Mouse (Mus musculus): ENCODE data around the gene 2010111I01Rik.

The 2010111I01Rik gene

DNA sequence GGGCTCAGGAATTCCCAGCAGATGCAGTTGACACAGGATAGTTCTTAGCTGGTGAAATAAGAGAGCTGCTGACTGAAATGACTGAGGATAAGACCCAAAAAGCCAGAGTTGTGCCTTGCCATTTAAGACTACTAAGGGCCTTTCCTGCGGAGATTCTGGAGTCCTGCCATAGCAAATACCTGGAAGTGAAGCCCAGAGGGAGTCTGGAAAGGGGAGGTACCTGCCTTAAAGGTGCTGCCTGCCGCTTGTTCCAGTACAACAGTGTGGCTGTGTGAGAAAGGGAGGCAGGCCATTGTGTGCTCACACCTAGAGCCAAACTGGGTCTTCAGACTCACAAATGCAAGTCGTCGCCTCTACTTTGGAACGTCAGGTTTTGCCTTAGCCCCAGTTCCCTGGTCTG, 305.5 kb downstream of the 2010111I01Rik start:
- peak; percentile 63 for DNase-seq

DNA sequence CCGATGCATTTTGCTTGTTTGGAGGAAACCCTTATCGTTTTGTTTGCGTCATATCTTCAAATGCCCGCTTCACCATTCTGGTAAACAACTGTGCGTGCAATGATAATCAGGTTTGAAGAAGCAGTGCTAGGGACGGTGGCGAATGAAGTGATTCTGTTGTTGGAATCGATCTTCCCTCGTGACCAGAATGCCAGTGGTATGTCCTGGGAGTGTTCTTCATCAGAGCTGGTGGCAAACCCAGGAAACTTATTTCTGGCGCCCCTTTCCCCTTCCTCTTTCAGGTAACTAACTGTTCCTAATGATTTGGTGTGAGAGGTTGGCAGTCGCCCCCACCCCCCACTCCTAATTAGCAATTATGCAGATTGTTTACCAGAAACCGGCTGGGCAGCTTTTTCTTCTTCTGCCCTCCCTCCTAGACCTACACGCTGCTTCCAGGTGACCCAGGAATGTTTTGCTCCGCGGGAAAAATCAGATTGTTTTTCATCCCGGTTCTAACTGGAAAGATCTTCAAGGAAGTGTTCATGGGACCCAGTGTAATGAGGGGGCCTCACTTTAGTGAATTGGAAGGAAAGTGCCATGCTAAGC, 307.4 kb downstream of the 2010111I01Rik start:
- DNase-seq, result no peak

DNA sequence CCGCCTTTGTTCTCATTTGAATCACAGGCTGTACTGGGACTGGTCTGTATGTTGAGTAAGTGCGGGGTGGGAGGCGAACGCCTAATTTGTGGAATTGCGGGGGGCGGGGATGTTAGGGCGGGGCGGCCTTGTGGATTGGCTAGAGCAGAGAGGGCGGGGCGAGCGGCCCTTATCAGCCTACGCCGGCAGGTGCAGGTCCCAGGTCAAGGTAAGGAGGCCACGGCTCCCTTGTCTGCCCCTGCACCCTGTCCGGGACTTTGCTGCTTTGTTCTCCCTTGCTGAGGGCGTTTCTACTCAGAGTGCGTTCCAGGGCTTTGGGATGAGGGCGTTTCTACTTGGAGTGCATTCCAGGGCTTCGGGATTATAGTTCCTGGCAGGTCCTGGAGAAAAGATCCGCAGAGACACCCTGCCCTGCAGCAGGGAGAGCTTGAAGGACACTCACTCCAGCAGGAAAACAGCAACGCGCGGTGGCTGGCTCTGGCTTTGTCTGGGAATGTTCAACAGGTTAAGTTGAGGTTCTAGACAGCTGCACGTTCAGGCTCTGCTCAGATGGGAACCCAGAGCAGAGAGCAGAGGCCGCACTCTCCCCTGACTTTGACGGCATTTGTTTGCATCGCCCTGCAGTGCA, 308.0 kb downstream of the 2010111I01Rik start:
- peak; percentile 81 for DNase-seq

DNA sequence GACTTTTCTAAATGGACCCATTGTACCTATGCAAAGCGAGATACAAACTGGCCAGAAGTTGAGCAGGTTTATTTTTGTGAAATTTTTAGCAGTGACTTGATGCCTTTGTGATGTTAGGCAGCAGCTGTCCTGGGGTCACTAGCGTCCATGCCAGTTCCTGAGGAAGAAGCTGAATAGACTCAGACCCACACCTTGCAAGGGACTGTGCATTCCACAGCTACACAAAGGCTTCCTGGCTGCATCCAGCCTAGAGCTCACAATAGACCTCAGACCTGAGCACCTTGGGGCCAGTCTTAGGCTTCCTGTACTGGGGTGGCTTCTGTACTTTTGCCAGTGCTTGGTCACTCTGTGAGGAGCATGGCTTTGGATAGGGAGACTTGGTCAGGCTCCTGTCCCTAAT, 309.2 kb downstream of the 2010111I01Rik start:
- DNase-seq, result no peak

DNA sequence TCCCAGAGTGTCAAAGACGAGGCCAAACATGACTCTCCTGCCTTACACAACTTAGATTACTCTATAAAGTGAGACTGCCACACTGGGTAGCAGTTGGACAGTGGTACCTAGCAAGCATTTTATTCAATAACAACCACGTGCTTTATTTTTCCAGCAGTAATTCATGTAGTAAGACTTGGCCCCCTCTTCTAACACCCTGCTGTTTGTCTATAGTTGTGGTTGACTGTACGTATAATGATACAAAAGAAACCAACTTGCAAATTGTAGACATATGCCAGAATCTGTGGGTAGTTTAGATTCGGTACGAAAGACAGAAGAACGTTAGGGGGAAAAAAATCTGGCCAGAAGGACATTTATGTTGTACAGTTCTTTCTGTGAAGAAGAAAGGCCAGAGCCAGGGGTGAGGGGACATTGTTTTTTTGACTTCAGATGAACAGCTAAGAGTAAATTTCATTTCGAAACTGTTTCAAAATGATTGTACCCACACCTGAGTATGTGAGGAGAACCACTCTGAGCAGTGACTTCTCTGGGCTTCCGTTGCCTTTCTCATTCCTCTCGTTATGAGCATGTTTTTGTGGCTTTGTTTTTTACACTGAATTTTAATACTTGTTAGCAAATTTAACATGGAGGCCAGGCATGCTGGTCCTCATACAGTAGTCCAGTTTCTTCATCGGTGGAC, 309.9 kb downstream of the 2010111I01Rik start:
- DNase-seq, result no peak

DNA sequence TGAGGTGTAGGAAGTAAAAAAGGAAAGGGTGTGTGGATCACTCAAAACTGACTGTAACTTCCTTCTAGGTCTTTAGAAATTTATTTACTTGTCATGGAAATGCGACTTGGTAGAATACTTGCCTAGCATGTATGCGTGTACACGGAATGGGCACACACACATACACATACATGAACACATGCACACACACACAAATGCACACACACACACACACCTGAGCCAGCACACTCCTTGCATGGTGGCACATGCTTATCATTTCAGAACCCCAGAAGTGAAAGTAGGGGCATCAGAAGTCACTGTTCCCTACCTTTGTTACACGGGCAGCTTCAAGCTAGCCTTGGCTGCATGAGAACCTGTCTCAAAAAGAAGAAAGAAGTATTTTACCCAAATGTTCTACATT, 311.7 kb downstream of the 2010111I01Rik start:
- no peak for DNase-seq

DNA sequence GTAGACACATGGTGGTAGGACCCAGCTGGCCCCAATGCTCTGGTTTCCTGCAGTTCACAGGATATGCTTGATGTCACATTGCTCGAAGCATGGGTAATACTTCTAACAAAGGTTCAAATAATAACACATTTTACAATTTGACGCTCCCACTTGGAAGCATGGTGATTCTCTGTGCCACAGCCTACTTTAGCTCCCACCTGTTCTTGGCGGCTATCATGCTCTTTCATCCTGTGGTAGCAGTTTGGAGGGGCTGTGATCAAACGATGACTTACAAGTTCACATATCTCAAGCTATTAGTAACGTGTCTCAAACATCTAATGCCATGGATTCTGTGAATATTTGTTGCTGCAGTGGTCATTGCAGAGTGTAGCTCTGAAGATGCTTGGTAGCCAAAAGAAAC, 312.6 kb downstream of the 2010111I01Rik start:
- no peak for DNase-seq

DNA sequence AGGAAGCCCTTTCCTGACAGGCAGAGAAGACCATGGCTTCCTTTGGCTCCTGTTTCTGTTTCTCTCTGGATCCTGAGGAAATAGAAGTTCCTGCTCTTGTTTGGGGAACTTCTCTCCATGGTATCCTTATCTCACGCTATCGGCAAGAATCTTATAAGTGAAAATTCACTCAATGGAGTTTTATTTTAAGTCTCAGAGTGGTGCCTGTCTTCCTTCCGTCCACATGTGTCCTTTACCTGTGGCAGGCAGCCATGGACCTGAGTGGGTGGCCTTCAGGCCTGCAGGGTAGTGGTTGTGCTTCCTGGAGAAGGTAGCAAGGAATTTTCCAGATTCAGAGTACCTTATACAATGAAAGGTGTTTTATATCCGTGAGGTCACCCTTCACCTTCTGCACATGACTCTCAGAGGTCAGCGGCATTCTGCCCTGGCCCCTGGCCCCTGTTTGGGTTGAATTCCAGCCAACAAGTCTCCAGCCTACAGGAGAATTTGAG, 313.5 kb downstream of the 2010111I01Rik start:
- DNase-seq, result peak; percentile 39

DNA sequence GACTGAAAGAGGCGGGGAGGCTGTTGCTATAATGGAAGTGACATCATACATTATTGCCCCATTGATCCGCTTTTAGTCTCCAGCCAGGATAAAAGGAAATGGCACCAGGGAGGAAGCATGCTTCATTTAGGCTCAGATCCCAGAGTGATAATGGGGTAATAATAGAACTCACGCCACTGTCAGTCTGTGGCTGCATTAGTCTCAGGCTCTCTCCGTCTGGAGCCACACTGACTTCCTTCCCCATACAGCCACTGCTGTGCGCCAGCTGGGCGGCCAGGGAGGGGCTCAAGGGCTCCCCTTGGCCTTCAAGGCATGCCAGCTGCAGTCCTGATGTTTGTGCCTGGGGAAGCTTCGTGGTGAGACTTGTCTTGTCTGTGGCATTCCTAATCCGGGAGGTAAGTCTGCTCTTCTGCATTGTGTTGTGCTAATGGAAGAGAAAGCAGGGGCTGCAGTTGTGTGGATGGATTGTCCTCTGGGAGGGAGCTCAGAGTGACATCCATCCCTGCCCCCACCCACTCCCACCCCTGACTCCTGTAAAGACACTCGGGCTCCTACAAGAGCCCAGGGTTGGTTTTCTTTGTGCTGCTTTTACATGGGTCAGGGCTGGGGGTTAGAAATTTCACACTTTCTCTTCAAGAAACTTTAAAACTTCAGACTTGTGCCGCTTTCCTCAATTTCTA, 314.2 kb downstream of the 2010111I01Rik start:
- peak; percentile 83 for DNase-seq

DNA sequence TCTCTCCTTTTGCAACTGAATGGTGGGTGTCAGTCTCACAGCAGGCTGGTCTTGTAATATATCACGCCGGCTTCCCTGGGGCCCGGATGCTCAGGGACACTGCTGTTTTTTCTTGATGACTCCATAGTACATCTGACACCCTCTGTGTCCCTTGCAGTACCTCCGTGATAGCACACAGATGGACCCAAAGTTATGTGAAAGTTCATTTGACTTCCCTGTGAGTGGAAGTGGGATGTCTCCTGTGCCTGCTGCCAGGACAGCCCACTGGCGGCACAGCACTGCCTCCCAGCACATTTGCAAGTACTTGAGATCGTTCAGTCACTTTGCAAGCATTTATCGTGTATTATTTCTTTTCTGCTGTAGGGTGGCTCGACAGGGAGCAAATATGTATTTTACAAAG, 315.1 kb downstream of the 2010111I01Rik start:
- no peak for DNase-seq

DNA sequence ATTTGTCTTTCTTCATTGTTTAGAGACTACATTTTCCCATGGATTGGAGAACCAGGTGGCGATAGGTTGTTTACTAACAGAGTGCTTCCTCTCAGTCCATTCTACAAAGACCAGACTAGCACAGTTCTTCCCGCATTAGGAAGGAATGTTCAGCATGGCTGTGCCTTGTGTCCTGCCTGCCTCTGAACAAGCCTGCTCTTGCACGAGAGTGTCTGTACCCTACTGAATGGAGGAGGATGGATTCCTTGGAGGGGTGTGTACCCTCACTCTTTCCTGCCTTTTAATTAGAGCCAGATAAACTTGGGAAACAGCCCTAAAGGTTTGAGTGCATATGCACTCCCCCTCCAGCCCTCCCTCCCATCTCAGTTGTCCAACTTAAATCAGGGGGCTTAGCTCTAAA, 315.7 kb downstream of the 2010111I01Rik start:
- DNase-seq, result no peak

DNA sequence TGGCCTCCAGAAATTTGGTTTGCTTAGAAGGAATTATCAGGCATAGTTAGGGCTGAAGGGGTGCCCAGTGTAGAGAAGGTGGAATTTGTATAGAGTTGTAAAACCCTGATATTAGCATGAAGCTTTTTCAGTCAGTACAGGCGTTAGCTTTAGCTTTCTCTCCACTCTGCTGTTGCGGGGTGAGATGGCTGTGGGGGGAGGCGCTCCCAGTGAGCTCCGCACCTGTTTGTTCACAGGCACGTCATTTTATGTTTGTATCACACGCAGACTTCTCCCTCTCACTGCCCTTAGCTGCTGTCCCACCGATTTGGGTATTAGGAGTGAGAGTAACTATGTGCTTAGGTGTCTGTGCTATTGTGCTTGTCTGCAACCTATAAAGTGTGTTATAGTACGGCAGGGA, 316.5 kb downstream of the 2010111I01Rik start:
- no peak for DNase-seq

DNA sequence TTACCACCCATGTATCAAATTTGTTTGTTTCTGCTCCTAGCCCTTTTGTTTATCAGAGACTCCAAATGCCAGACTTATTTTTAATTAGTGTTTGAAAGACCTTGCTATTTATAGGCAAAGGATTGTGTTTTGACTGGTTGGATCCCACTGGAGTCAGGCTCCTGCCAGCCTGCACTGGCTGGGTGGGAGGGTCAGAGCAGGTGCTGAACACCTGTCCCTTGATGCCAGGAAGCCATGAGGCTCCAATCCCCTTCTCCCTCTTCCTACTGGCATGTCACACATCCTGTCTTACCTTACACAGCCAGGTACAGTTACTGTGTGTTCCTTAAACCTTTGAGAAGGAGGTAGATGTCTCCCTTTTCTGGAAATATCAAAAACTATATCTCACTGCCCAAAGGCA, 318.5 kb downstream of the 2010111I01Rik start:
- no peak for DNase-seq

DNA sequence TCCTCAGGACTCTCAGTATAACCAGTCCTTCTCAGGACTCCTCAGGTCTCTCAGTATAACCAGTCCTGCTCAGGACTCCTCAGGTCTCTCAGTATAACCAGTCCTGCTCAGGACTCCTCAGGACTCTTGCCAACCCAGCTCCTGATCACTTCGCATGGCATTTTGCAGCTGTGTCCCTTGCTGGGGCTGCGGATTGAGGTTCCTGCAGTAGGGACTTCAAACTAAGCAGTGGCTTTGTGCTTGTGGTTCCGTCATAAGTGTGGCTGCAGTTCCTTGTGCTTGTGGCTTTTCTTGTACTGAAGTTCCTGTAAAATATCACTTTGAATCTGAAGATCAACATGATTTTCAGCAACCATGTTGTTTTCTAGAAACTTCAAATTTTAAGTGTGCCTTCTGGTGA, 320.1 kb downstream of the 2010111I01Rik start:
- DNase-seq, result no peak

DNA sequence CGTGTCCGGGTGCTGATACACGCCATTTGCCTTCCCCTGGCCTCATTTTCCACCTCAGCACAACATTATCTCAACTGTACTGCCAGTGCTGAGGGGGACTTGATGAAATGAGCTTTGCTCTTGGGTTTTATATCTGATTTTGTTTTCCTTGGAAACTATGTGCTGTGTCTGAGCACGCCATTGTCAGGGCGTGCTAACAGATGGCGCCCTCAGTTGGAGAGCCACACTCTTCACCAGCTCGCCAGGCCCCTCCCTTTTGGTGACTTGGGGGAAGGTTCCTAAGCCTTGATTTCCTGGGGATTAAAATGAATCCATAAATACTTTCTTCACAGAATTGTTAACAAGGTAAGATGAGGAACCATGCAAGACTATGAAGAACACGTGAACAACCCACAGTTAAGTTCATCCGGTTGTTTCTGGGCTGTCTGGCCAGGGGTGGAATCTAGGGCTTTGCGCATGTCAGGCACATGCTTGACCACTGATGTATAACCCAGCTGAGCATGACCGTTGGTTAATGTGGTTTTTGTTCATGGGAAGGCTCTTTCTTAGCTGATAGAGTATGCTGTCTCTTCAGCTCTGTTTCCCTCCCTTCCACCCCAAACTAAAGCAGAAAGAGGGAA, 321.9 kb downstream of the 2010111I01Rik start:
- no peak for DNase-seq

DNA sequence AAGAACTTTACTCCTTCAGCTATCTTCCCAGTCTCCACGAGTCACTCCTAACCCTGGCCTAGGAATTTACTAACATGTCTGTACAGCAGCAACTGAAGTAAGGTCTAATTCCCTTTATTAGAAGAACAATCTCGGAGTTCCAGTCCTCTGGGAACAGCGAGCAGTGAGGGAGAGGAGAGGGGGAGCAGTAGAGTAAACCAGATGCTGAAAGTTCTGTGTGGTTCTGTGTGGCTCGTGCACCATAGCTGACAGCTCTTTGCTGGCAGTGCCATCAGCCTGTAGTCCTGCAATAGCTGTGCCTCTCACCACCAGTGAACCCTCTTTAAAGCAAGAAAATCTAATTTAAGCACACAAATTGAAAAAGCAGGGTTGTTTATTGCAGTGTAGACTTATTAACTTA, 324.5 kb downstream of the 2010111I01Rik start:
- DNase-seq, result no peak

DNA sequence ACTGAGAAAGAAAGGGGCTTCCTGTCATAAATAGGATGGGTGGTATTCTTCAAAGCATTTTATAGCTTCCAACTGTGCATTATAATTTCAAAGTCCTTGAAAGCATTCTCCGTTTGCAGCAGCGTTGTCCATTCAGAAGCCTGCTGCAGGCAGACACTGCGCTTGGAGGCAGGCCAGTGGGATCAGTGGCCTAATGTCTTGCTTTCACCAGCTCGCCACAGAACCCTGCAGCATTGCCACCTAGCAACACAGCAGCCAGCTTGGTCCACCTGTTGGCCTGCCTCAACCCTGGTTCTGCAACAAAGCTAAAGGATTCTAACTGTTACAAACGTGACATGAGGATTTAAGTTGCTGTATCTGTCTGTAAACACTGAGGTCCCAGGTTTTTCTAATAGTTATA, 325.0 kb downstream of the 2010111I01Rik start:
- no peak for DNase-seq

DNA sequence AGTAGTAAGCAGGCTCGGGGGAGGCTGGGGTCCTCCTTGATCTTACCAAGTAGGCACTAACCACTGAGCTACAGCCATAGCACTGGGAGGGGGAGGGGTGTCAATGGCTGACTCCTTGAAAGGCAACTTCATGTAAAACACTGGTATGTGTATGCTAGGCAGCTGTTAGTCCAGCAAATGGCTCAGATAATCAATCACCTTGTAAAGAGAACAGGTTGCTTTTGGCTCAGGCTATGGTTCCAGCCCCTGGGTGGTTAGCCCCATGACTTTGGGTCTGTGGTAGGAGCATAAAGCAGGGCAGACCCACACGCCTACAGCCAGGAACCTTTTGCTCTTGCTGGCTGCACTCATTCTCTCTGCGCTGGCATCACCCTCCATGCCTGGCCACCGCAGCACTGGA, 325.4 kb downstream of the 2010111I01Rik start:
- DNase-seq, result no peak

DNA sequence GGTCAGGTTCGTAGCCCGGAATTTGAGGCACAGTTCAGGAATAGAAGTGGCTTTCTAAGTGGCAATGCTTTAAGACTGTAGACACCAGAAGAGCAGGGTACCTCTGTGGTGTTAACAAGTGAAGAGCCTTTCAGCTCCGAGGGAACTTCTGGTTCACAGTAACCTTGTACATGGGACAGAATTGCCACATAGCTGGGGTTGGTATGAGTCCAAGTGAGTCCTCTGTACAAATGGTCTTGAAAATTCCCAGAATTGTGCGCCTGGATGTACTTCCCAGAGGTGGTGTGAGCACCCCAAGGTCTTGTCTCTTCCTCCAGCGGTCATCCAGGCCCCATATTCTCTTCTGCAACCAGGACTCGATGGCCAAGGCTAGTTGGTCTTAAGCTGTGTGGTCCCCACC, 326.3 kb downstream of the 2010111I01Rik start:
- no peak for DNase-seq

DNA sequence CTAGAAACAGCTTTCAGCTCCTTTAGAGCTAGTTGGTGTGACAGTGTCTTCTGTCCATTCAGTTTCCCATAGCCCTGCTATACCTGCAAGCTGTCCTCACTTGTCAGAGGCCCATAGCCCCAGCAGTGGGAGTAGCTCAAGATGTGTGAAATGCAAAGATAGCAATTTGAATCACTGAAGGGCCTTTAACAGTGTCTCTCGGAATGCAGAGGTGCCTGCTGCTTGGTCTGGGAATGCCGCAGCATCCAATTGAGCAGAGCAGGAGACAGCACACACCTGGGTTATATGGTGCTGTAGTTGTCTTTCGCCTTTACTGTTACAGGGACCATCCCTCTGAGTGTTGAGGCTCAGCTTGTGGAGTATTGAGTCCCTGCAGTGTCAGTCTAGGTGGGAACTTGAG, 329.0 kb downstream of the 2010111I01Rik start:
- no peak for DNase-seq

DNA sequence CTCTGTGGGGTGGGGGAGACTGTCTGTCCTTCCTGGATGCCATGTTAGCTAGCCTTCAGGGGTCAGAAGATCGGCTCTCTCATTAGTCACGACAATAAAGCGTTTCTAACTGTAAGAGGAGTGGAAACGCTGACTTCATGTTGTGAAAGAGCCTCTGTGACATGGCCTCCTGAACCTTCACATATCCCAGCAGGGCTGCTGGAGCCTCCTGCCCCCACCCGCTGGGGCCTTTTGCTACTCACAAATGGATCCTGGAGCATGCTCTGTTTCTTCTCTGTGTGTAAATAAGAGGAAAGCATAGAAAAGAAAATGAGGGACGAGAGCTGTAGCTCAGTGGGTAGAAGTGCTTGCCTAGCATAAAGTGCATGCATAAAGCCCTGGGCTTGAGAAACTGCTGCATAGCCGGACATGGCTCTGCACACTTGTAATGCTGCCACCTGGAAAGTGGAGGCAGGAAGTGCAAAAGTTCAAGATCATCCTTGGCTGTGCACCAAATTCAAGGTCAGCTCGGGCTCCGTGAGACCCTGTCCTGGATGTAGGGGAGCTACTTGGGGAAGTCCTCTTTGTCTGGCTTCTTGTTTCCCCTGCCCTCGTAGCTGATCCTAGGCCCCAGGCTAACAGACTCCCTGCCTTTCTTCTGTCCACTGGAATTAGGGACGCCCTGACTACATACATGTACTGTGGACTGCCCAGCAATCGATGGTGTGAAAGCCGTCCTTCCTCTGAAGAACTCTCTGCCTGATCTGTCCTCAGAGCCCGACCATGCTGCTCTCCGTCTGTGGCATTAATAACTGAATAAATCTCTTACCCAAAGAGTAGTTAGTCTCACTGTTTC, 329.9 kb downstream of the 2010111I01Rik start:
- peak; percentile 69 for DNase-seq

DNA sequence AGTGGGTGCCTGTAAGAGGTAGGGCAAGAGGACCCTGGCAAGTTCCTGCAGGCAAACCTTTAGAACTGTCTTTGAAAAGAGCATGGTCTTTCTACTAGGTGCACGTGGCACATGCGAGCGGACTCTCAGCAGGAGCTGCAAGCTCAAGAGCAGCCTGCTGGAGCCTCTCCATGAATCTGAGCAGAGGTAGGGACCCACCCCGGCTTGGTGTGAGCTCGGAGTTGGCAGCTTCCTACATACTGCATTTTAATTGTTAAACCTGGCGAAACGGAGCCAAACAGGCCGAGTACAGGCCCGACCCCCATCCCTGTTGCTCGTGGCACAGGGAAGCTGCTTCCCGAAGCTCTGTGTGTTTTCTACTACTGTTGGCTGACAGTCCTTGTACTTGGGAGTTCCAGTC, 331.6 kb downstream of the 2010111I01Rik start:
- no peak for DNase-seq

Measured in lung, postnatal 10 days (tissue).